In genomic region chr12:79846247-79847151, GRCm38 (mm10) we compare ENCODE assay signal across 12 mouse cellular contexts.
A peak's percentile ranks its signal among the peaks of the same experiment; 100 is the strongest.
DNase-seq lines count a peak whose midpoint lies in the region; ATAC-seq lines count a peak whose summit lies in the region.
"Had no signal": no experiment of that assay in that cellular context is flagged by ENCODE, and none has a peak within 500 bp of the region (broad histone marks: within the 10 kb centered on the region; RNA-seq: fewer than 3 reads in every experiment).

No protein-coding gene starts in this region.

- peak; percentile 77 for DNase-seq in heart, adult 11 months
- DNase-seq in heart, adult 9 months (ENCODE audit: low spot score in 2 of 2): no peak
- DNase-seq in forebrain, embryonic 14.5 days (ENCODE audit: low spot score): peak; percentile 70
- DNase-seq in left cerebral cortex, adult 11 months (ENCODE audit: low spot score): no peak
- DNase-seq in cerebellum, adult 8-10 months: no peak
- DNase-seq: B cell, adult 2 months; cerebellum, adult 9-10 months; kidney, adult 8-10 months had no signal

- WGBS in midbrain, embryonic 12.5 days: 19% methylated on average over 7 of the region's 7 CpGs
- WGBS in midbrain, embryonic 16.5 days: 26% methylated on average over 7 of the region's 7 CpGs
- WGBS in forebrain, embryonic 14.5 days: 10% methylated on average over 7 of the region's 7 CpGs
- WGBS in stomach, embryonic 16.5 days: 42% methylated on average over 7 of the region's 7 CpGs

- H3K4me3 ChIP-seq in midbrain, embryonic 12.5 days: no peak overlapping the region
- no peak overlapping the region for H3K4me3 ChIP-seq in midbrain, embryonic 16.5 days (ENCODE audit: low read depth, low read length)
- H3K4me3 ChIP-seq in forebrain, embryonic 14.5 days (ENCODE audit: low read depth, low read length): no peak overlapping the region
- no peak overlapping the region for H3K4me3 ChIP-seq in stomach, embryonic 16.5 days (replicated peaks; ENCODE audit: low read length)
- H3K4me3 ChIP-seq: liver, embryonic 12.5 days had no signal

- no peak for ATAC-seq in midbrain, embryonic 12.5 days (ENCODE audit: low FRiP score, low read depth)
- ATAC-seq in midbrain, embryonic 16.5 days: no peak
- ATAC-seq in forebrain, embryonic 14.5 days: peak; percentile 56
- ATAC-seq in stomach, embryonic 16.5 days (ENCODE audit: insufficient read depth, low FRiP score): no peak
- ATAC-seq: liver, embryonic 12.5 days had no signal

- no peaks in the 10 kb centered on the region for H3K9me3 ChIP-seq in midbrain, embryonic 12.5 days
- no peaks in the 10 kb centered on the region for H3K9me3 ChIP-seq in midbrain, embryonic 16.5 days (replicated peaks; ENCODE audit: control insufficient read depth, low read length, poor library complexity, severe bottlenecking)
- no peaks in the 10 kb centered on the region for H3K9me3 ChIP-seq in forebrain, embryonic 14.5 days (replicated peaks; ENCODE audit: control insufficient read depth, low read length)
- no peaks in the 10 kb centered on the region for H3K9me3 ChIP-seq in stomach, embryonic 16.5 days (replicated peaks; ENCODE audit: control insufficient read depth, low read length)
- H3K9me3 ChIP-seq: liver, embryonic 12.5 days had no signal

- no peaks in the 10 kb centered on the region for H3K36me3 ChIP-seq in midbrain, embryonic 12.5 days
- H3K36me3 ChIP-seq in midbrain, embryonic 16.5 days (ENCODE audit: control insufficient read depth, insufficient read depth, low read length): no peaks in the 10 kb centered on the region
- no peaks in the 10 kb centered on the region for H3K36me3 ChIP-seq in forebrain, embryonic 14.5 days (ENCODE audit: control insufficient read depth, insufficient read depth, low read length)
- no peaks in the 10 kb centered on the region for H3K36me3 ChIP-seq in stomach, embryonic 16.5 days (ENCODE audit: control insufficient read depth, insufficient read depth, low read length)
- H3K36me3 ChIP-seq: liver, embryonic 12.5 days had no signal

- H3K27ac ChIP-seq in midbrain, embryonic 12.5 days (replicated peaks): peak overlapping the region; percentile 16; the same call in 1 of the 2 replicates
- H3K27ac ChIP-seq in midbrain, embryonic 16.5 days (ENCODE audit: low read length): no peak overlapping the region
- peak overlapping the region; percentile 55; the same call in 1 of the 2 replicates for H3K27ac ChIP-seq in forebrain, embryonic 14.5 days (ENCODE audit: low read depth, low read length)
- H3K27ac ChIP-seq in stomach, embryonic 16.5 days (ENCODE audit: low read length): peak overlapping the region; percentile 76
- H3K27ac ChIP-seq: liver, embryonic 12.5 days had no signal

- H3K4me2 ChIP-seq in midbrain, embryonic 12.5 days (replicated peaks): no peak overlapping the region
- no peak overlapping the region for H3K4me2 ChIP-seq in midbrain, embryonic 16.5 days (ENCODE audit: low read length)
- H3K4me2 ChIP-seq in forebrain, embryonic 14.5 days (ENCODE audit: low read length): no peak overlapping the region
- H3K4me2 ChIP-seq in stomach, embryonic 16.5 days (ENCODE audit: low read depth, low read length): no peak overlapping the region
- H3K4me2 ChIP-seq: liver, embryonic 12.5 days had no signal

- H3K4me1 ChIP-seq in midbrain, embryonic 12.5 days: peaks cover 65% of the 10 kb centered on the region
- no peaks in the 10 kb centered on the region; the same call in 1 of the 2 replicates for H3K4me1 ChIP-seq in midbrain, embryonic 16.5 days (ENCODE audit: control insufficient read depth, insufficient read depth, low read length)
- H3K4me1 ChIP-seq in forebrain, embryonic 14.5 days (ENCODE audit: control insufficient read depth, insufficient read depth, low read length): peaks cover 37% of the 10 kb centered on the region
- peaks cover 44% of the 10 kb centered on the region for H3K4me1 ChIP-seq in stomach, embryonic 16.5 days (ENCODE audit: control insufficient read depth, insufficient read depth, low read length)

- H3K9ac ChIP-seq in midbrain, embryonic 12.5 days (replicated peaks): no peak overlapping the region
- no peak overlapping the region for H3K9ac ChIP-seq in midbrain, embryonic 16.5 days (ENCODE audit: low read depth, low read length)
- H3K9ac ChIP-seq in forebrain, embryonic 14.5 days (ENCODE audit: low read length): no peak overlapping the region
- H3K9ac ChIP-seq in stomach, embryonic 16.5 days (ENCODE audit: low read length): no peak overlapping the region; the same call in 1 of the 2 replicates
- H3K9ac ChIP-seq: liver, embryonic 12.5 days had no signal

- 0 out of 2 replicates have a peak, but pooled peaks cover 6% of the 10 kb centered on the region for H3K27me3 ChIP-seq in midbrain, embryonic 12.5 days
- H3K27me3 ChIP-seq in midbrain, embryonic 16.5 days (ENCODE audit: control insufficient read depth, insufficient read depth, low read depth, low read length): no peaks in the 10 kb centered on the region
- no peaks in the 10 kb centered on the region for H3K27me3 ChIP-seq in forebrain, embryonic 14.5 days (replicated peaks; ENCODE audit: control insufficient read depth, insufficient read depth, low read length)
- no peaks in the 10 kb centered on the region for H3K27me3 ChIP-seq in stomach, embryonic 16.5 days (ENCODE audit: control insufficient read depth, insufficient read depth, low read length)
- H3K27me3 ChIP-seq: liver, embryonic 12.5 days had no signal

Comparison
In these comparisons a context has a peak if more than half of its experiments do, and no peak if none do; other contexts are left out.
1. DNase-seq: peak in heart, adult 11 months (single experiment) and forebrain, embryonic 14.5 days (single experiment); none in heart, adult 9 months (0 of 2), left cerebral cortex, adult 11 months (single experiment) and cerebellum, adult 8-10 months (single experiment).